Mouse (Mus musculus): ENCODE measurements around the gene Aldh4a1.

Gene Aldh4a1

DNA sequence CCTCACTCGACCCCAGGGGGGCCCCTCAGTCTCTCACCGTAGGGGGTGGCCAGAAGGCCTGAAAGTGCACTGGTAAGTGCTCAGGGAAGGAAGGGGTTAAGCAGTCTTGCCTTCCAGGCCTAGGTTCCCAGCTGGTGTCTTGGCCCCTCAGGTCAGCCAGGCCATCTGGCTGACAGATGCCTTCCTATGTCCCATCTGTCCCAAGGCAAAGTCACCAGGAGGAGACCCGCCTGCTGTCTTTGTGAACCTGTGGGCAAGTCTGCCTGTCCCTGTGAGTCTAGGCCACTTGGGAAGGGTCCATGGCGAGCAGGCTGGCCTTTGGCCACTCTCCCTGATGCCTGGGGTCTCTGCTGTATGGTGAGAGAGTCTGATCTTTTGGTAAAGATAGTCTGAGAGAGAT is 32.2 kb upstream of the Aldh4a1 start:
- DNase-seq, result no peak

DNA sequence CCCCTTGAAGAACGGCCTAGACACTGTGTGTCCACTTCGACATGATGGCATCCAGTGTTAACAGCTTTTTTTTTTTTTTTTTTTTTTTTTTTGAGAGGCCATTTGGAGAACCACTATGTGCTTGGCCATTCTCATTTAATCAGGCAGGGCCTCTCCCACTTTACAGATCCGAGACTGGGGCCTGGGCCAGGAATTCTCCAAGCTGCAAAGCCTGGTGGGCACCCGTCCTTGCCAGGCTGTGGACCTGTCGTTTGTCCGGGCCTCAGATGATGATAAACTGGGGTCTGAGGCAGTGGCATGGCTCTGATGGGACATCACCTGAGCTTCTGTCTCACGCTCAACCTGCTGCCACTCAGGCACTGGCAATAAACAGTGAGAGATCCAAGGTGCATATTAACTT is 29.8 kb upstream of the Aldh4a1 start:
- no peak for DNase-seq

DNA sequence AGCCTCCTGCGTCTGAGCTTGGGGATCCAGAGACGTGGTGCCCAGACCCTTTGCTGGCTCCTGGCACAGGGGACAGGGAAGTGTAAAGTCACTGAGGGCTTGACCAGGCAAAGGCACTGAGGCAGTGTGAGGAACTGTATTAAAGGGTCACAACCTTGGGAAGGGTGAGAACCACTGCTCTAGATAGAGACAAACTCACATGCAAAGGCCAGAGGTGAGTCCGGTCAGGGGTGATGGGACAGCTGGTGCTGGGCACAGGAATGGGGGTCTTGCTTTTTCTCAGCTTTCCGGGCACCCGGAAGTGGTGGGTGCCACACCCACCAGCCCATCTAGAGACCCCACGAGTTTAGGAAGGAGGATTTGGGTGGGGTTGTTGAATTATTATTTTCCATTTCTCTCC is 29.3 kb upstream of the Aldh4a1 start:
- no peak for DNase-seq

DNA sequence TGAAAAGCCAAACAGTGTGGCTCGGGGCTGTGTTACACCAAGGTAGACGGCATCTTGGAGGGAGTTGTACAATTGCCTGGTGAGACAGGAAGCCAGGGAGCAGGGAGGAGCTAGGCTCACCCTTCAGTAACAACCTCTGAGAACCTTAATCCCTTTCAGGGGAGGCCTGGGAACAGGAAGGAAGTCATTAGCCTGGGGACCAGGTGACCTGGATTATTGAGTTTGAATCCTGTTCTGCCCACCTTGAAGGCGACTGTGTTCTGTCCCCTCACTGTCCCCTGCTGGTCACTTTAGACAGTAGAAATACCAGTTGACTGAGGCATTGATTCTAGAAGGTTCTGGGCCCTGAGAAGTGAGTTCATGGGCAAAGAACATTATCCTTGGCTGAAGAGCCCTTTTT is 28.6 kb upstream of the Aldh4a1 start:
- DNase-seq, result no peak

DNA sequence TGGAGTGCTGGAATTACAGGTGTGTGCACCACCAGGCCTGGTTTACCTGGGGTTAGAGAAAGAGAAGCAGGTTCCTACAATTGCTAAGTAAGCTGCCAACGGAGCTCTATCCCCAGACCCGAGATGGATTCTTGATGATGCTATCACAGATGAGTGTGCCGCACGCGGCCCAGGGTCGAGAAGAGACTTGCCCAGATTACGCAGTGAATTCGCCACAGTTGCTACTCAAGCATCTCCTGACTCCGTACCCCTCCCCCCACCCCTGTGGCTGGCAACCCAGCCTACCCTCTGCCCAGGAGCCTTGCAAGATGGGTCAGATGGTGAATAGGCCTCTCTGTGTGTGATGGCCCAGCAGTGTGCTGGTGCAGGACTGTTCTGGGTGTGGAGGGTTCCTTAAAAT is 26.0 kb upstream of the Aldh4a1 start:
- no peak for DNase-seq

DNA sequence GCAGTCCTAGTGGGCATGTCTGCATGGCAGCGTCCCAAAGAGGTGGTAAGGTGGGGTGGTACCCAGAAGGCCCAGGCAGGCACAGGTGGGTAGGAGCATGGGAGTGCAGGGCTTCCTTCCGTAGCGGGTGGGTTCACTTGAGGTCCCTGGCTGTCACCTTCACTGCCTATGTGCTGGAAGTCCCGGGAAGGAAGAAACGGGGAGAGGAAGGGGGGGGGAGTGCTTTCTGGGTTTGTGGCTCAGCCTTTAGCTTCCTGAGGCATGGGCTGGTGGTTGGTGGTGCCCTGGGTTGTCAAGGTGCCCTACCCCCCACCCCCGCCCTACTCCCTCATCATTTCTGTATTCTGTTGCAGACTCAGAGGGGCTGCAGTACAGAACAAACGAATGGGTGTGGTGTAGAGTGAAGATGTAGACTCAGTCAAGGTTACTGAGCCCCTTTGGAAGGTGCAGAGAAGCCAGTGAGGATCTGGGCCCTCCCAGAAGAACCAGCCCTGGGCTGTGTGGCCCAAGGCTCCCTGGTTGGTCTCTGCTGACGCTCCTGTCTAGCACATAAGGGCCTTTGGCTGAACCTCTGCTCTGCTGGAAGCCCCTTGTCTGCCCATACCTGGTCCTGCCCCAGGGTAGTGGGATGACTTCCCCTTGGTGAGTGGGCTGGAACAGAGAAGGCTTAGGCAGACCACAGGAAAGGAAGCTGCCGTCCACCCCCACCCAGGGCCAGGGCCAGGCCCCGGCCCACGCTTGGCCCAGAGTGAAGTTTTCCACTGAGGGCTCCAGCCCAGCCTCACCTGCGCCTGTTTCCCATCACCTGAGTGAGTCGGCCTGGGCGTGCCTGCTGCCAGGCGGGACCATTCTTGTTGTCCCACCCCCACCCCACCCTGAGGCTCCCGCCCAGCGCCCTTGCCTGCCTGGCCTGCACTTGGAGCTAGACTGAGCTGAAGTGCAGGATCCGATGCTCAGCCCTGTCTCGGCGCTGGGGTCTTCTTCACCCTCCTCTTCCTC is 25.1 kb upstream of the Aldh4a1 start:
- no peak for DNase-seq

DNA sequence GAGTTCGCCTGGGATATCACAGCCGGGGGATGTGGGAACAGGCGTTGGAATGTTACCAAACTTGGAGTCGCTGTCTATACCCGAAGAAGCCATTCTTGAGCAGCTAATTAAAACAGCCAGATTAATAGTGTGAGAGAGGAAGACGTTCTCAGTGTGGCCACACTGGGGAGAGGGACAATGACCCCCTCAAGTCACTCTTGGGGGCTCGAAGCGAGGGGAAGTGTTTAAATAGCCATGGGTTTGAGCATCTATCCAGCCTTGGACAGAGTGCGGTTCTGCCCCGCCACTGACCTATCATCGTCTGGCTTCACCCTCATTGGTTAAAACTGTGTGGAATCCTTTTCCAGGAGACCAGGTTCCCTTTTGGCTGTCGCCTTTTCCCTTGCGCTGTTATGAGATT is 24.3 kb upstream of the Aldh4a1 start:
- no peak for DNase-seq

DNA sequence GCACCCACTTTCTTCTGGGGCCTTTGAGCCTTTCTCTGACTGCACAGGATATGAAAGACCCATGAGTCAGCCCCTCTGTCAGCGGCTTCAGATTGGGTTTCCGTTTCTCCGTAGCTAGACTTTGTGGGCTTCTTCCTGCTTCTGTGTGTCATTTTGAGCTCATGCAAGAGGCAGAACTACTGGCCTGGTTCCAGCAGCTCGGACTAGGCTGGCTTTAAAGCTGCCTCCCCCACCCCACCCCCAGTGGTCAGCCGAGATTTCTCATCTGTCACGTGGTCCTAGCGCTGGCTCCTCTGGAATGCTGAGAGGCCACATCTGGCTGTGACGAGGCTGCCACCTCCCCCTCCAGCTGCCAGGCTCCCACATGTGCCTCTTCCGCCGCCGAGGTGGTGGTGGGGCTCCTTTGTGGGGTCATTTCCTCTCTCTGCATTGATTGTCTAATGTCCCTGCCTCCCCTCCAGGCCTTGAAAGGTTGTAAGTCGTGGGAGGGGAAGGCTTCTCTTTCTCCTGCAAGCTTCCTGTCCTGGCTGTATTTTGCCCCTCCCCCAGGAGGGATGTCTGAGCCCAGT is 23.6 kb upstream of the Aldh4a1 start:
- peak; percentile 95 to 98 for DNase-seq

DNA sequence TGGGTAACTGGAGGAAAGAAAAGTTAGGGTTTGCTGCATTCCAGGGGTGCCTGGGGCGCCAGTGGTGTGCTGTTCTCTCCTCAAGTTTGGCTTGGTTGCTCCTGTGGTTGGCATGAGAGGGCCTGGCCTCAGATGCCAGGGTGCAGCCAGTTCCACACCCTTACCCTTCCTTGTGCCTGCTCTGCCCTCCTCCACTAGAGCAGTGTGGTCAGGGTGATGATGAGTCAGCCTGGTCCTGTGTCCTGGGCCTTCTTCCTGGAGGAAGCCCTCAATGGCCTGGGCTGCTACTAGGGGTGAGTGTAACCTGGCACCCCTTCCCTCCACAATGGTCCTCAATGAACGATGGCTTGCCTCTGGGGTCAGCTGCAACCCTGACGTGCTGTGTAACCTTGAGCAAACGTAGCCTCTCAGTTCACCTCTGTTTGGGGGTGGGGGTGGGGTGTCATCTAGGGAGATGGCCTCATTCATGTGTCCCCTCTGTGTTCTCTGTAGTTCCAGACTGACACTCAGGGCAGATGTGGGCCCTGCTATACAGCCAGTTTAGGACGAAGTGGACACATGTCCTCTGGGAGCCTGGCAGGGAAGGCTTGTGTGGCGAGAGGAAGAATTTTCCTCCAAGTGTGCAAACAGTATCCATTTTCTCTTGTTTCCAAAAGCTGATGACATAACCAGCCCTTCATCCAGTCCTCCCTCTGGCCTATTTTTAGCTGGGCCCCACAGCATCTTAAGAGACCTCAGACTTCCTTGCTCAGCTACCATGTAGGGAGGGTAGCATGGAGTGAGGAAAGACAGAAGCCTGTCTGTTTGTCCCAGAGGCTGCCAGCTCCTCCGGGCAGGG is 20.9 kb upstream of the Aldh4a1 start:
- no peak for DNase-seq

DNA sequence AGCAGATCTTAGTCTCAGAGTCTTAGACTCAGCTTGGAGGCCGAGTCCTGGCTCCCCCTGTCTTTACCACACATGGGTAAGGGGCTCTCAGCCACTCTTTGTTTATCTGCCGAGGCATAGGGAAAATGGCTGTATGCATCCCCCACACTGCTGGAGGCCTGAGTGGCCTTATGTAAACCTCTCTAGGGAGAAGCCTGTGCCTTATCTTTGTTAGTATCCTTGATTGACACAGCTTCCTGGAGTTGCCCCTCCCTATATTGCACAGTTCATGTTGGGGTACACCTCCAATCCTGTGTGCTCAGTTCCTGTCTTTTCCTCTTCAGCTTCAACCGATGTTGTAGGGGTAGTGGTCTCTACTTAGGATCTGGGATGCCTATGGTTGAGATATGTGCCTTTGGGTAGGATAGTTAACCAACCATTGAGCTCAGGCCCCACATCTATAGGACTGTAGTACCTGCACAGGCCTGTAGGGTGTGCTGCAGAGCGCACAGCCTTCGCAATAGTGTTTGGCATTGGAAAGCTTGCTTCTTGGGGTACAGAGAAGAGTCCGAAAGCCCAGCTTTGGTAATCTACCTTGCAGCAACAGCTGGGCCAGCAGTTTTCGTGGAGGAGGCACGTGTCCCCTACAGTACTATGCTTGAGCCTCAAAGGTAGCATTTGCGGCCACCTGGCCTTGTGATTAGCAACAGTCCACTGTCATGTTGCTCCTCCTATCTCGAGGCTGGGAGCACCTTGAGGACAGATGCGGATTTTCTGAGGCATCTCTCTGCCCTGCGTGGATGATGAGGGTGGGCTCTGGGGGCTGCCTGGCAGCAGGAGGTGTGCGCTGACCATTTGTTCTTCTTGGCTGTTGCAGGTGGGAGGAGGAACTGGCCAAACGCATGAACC is 20.1 kb upstream of the Aldh4a1 start, which contains the start of gene Gm21969:
Gm21969 (plus strand) TSS at position 830 of the 888 bp plus-strand sequence.
- DNase-seq, result peak in 1 of 2 experiments; percentile 69

DNA sequence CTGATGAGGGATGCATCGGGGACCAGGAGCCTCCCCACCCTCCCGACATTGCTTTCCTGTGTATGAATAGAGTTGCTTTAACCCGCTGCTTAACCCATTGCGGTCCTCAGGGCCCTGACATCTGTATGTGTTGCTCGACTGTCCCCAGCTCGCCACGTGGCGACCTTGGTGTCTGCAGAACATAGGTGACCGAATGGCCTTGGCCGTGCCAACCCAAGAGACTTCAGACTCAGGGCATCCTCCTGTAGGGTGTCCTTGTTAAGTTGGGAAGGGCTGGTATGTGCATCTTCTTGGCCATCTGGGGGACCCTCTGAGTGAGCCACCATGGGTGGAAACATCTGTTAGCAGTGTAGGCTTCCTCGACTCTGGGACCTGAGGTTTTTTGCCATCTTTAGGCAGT is 17.4 kb upstream of the Aldh4a1 start:
- DNase-seq, result no peak

DNA sequence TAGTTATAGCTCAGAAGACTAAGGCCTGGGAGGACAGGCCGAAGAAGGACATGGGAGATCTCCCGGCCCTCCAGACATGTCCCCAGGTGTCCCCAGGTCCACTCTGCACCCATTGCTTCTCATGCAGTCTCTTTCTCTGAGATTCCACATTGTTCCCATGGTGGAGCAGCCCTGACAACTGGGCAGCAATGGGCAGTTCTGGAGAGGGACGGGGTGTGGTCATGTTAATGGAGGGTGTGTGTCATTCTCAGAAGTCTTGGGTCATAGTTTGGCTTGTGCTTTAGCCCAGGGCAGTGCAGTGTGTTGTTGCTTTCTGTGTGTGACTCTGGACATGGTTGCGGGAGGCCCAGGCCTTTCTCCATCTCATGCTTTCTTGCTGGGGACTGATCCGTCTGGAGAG is 15.9 kb upstream of the Aldh4a1 start:
- no peak for DNase-seq

DNA sequence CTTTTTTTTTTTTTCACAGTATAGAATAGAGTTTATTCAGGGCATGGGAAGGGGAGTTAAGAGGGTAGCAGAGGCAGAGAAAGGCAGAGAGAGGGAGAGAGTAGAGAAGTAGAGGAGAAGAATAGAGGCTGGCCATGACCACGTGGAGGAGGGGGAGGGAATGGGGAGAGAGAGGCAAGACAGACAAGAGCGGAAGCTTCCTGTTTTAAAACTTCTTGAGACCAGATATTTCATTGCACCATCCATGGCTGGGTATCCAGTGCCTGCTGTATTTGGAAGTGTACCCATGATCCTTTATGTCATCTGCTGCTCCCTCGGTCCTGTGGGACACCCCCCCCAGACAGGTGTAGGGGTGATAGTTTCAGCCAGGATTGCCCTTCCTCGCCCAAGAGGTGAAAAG is 13.7 kb upstream of the Aldh4a1 start:
- DNase-seq, result no peak

DNA sequence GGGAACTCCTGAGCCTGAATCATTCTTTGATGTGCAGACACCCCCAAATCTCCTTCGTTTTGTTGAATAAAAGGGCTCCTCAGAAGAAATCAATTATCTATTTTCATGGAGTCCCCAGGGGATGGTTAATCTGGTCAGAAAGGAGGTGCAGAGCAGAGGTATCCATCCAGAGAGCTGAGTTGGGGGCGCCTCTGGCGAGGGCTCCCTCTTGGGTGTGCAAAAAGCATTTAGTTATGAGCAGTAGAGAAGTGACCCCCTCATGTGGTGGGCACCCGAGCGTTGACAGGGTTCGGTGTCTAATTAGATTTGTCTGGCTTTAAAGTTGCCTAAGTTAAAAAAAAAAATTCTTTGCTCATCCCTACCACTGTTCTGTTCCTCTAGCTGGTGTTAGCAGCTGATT is 11.7 kb upstream of the Aldh4a1 start:
- DNase-seq, result no peak

DNA sequence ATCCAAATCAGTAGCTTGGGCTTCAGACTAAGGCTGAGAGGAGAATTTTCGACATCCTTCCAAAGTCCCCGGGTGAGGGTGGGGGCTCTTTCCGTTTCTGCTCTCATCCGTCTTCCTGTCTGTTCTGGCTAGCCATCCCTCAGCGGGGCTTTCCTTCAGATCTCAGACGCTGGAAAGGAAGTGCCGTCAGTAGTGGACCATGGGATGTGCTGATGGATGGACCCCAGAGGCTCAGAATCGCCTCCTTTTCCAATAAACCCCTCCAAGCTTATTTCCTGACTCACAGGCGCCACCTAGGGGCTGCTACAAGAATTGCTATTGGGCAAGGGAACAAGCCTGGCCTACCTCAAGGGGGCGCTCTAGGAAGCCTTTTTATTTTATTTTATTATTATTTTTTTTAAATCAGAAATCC is 11.1 kb upstream of the Aldh4a1 start:
- peak; percentile 82 to 84 for DNase-seq

DNA sequence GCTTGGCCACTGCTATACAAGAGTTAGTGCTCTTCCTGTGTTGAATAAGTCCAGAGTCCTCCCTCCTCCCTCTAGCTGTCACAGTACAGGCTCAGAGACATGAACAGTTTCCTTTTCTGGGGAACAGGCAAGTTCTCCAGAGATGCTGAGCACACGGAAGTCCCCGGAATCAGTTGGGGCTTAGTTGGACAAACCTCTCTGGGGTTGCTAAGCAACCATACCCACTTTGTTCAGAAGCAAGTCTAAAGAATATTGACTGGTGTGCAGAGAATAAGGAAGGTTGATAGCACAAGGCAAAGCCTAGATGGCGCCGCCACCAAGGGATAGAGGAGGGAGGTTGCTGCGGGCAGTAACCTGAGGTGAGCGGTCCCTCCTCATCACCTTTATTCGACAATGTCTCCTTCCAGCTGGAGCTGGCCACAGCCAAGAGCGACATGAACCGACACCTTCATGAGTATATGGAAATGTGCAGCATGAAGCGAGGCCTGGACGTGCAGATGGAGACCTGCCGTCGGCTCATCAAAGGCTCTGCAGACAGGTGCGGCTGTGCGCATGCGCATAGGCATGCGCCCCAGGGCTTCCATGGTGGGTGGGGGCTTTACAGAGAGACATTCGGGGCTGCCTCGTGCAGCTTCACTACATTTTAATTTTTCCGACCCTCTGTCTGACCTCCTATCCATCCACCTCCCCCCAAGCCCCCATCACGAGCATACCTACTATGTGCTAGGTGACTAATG is 8.0 kb upstream of the Aldh4a1 start:
- DNase-seq, result no peak

DNA sequence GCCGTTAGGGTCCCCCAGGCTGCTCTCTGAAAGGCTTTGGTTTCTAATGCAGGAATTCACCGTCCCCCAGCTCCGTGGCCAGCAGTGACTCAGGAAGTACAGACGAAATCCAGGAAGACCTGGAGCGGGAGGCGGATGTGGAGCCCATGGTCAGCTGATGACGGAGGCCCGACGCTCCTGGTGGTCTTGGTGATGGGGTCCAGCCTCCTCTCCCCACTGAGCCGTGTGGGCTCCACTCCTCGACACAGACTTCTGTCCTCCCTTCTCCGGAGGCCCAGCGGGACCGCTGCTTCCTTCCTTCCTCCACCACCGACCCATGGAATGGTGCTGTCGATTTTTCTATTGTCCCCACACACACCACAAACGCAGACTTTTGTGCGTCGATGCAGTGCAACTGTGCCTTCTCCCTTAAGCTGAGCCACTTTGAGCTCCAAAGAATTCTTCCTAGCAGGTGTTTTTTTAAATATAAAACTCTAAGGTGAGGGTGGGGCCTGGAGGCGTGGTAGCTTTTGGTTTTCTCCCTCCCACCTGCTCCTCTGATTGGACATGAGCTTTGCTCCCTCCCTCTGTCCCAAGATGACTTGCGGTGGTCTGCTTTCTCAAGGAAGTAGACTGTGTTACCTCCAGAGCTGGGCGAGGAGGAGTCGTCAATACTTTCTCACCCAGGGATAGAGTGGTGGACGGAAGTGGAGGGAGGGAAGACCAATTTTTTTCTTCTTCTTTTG is 6.2 kb upstream of the Aldh4a1 start:
- DNase-seq, result peak; percentile 70 to 82

DNA sequence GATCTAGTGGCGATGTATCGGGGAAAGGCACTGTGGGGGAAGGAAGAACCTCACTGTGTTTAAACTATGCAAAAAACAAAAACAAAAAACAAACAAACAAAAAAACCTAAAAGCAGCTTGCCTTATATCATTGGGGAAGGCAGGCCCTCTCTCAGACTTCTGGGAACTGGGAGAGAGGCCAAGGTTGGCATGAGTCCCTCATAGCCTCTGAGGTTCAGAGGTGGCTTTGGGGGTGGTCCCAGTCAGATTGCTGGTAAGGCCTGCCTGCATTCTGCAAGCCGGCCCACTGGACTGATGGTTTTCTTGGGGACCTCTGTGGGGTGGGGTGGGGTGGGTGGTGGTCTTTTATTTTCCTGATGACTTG is 5.7 kb upstream of the Aldh4a1 start:
- DNase-seq, result peak in 1 of 2 experiments; percentile 49

DNA sequence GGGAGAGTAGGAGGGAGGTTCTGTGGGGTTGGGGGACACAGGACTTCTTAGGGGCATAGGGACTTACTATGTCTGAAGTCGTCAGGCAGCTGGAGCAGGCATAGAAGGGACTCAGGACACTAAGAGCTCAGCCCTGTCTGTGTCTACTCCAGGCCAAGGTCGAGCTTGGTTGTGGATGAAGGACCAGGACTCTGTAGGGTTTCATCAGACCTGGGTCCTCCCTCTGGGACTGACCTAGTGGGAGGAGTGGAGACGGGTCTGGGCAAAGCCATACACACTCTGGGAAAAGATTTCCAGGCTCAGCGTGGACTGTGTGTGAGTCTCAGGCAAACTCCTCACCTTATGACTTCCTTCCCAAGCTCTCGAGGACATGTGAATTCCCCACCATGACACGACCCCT is 2.9 kb upstream of the Aldh4a1 start:
- peak in 1 of 2 experiments; percentile 38 for DNase-seq

DNA sequence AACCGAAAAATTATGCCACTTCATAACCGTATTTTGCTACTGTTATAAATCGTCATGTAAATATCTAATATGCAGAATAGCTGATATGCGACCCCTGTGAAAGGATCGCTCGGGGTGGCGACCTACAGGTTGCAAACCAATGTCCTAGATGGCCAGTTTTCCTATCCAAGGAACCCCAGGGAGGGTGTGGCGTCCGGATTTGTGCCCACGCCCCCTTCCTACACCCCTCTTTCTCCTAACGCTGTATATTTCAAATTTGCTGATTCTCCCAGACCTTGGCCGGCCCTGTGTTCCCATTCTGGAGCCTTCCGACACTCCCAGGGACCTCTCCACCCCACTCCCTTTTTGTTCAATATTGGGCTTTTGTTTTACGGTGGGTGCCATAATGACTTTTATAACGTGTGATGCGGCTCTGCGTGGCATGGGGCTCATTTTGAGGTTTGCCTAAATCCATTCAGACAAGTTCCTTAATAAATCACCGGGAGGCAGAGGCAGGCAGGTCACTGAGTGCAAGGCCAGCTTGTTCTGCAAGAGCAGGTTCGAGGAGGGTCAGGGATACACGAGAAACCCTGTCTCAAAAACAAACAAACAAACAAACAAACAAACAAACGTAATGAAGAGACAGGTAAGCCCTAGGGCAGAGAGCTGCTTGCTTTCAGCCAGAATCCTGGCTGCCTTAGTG is 909 bp downstream of the Aldh4a1 start:
- peak in 1 of 2 experiments; percentile 68 for DNase-seq
